8 mouse cellular contexts compared by ENCODE assay signal in the genomic region with DNA sequence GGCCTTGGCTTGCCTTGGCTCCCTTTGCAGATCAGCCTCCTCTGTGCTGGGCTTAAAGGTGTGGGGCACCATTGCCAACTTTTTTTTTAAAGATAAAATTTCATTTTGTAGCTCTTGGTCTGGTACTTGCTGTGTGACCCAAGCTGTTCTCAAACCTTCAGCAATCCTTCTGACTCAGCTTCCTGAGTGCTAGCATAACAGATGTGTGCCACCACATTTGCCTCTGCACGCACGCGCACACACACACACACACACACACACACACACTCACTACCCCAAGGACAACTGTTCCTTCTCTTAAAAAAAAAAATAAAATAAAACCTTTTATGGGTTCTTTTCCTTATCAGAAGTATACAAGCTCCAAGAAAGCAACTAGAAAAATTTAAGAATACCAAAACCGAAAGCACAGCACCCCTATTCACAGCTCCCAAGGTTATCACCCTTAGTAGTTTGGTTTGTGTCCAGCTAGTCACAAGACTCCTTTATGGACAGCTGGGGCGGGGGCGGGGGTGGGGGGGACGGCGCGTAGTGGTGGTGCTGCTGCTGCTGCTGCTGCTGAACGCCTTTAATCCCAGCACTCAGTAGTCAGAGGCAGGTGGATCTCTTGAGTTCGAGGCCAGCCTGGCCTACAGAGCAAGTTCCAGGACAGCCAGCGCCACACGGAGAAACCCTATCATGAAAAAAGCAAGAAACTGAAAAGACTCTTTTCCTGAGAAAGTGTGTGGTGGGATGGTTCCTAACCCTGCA.
A peak's percentile ranks its signal among the peaks of the same experiment; 100 is the strongest.
DNase-seq lines count a peak whose midpoint lies in the region; ATAC-seq and TF ChIP-seq lines count a peak whose summit lies in the region.
"Had no signal": no experiment of that assay in that cellular context is flagged by ENCODE, and none has a peak within 500 bp of the region (broad histone marks: within the 10 kb centered on the region; RNA-seq: fewer than 3 reads in every experiment).

No protein-coding gene starts in this region.

- WGBS in midbrain, embryonic 10.5 days: 85% methylated on average over 13 of the region's 13 CpGs
- 88% methylated on average over 13 of the region's 13 CpGs for WGBS in midbrain, embryonic 13.5 days
- WGBS in liver, embryonic 16.5 days (ENCODE audit: insufficient replicate concordance): 49% methylated on average over 13 of the region's 13 CpGs

- intact Hi-C loops in left cerebral cortex, postnatal 36 days (cut with DNase I): no loop called here

- no peak for TF ChIP-seq CTCF in bone marrow macrophage, adult 2 months (IDR thresholded peaks at IDR 0.05; ENCODE audit: low read depth, low read length)

- H3K9me3 ChIP-seq in midbrain, embryonic 10.5 days (replicated peaks): no peaks in the 10 kb centered on the region
- no peaks in the 10 kb centered on the region for H3K9me3 ChIP-seq in midbrain, embryonic 13.5 days
- H3K9me3 ChIP-seq in liver, embryonic 16.5 days (replicated peaks; ENCODE audit: control insufficient read depth, low read length): no peaks in the 10 kb centered on the region

- DNase-seq in midbrain, embryonic 10.5 days (ENCODE audit: low spot score): no peak
- no peak for DNase-seq in left cerebral cortex, postnatal 36 days (ENCODE audit: low spot score in 2 of 2)
- no peak for DNase-seq in right cerebral cortex, adult 2 months (ENCODE audit: low spot score in 2 of 2)
- DNase-seq: midbrain, embryonic 14.5 days had no signal

- no peak overlapping the region for H3K9ac ChIP-seq in midbrain, embryonic 13.5 days (replicated peaks)
- H3K9ac ChIP-seq in liver, embryonic 16.5 days (ENCODE audit: low read depth, low read length): no peak overlapping the region

- no peak overlapping the region for H3K4me3 ChIP-seq in midbrain, embryonic 10.5 days
- no peak overlapping the region for H3K4me3 ChIP-seq in midbrain, embryonic 13.5 days (replicated peaks)
- peak overlapping the region; percentile 54 for H3K4me3 ChIP-seq in bone marrow macrophage, adult 2 months (ENCODE audit: insufficient read depth, low read length)
- no peak overlapping the region for H3K4me3 ChIP-seq in liver, embryonic 16.5 days (ENCODE audit: low read depth, low read length)

- H3K4me2 ChIP-seq in midbrain, embryonic 13.5 days (replicated peaks): no peak overlapping the region
- no peak overlapping the region for H3K4me2 ChIP-seq in liver, embryonic 16.5 days (ENCODE audit: low read depth, low read length)

- H3K27me3 ChIP-seq in midbrain, embryonic 10.5 days (ENCODE audit: low read depth, poor library complexity, severe bottlenecking): no peaks in the 10 kb centered on the region
- no peaks in the 10 kb centered on the region for H3K27me3 ChIP-seq in midbrain, embryonic 13.5 days
- H3K27me3 ChIP-seq in liver, embryonic 16.5 days (ENCODE audit: control insufficient read depth, insufficient read depth, low read depth, low read length): no peaks in the 10 kb centered on the region

- peak overlapping the region; percentile 60 for H3K27ac ChIP-seq in midbrain, embryonic 10.5 days (replicated peaks)
- no peak overlapping the region for H3K27ac ChIP-seq in midbrain, embryonic 13.5 days
- peak overlapping the region; percentile 100 for H3K27ac ChIP-seq in bone marrow macrophage, adult 2 months (ENCODE audit: insufficient read depth, low read depth, low read length)
- peak overlapping the region; percentile 46 for H3K27ac ChIP-seq in liver, embryonic 16.5 days (ENCODE audit: low read length)

- peaks cover 24% of the 10 kb centered on the region for H3K36me3 ChIP-seq in midbrain, embryonic 10.5 days
- H3K36me3 ChIP-seq in midbrain, embryonic 13.5 days: peaks cover 21% of the 10 kb centered on the region
- H3K36me3 ChIP-seq in liver, embryonic 16.5 days (ENCODE audit: control insufficient read depth, insufficient read depth): peaks cover 7% of the 10 kb centered on the region

- H3K4me1 ChIP-seq in midbrain, embryonic 10.5 days: peaks cover 29% of the 10 kb centered on the region
- H3K4me1 ChIP-seq in midbrain, embryonic 13.5 days (replicated peaks): peaks cover 12% of the 10 kb centered on the region
- peaks cover 35% of the 10 kb centered on the region for H3K4me1 ChIP-seq in bone marrow macrophage, adult 2 months (ENCODE audit: control insufficient read depth, insufficient read depth, low read length)
- H3K4me1 ChIP-seq in liver, embryonic 16.5 days (ENCODE audit: control insufficient read depth, low read depth, low read length): peaks cover 15% of the 10 kb centered on the region

- ATAC-seq in midbrain, embryonic 13.5 days: no peak
- ATAC-seq in CD4-positive, CD25-positive, alpha-beta regulatory T cell, adult 4 months: peak; percentile 65
- no peak for ATAC-seq in liver, embryonic 16.5 days (ENCODE audit: low read depth)

- no peak for TF ChIP-seq POLR2A in bone marrow macrophage, adult 2 months (IDR thresholded peaks at IDR 0.05; ENCODE audit: borderline replicate concordance, low read depth, low read length)
